Mouse (Mus musculus) cortical plate, adult 2 months (tissue): Measurements from ENCODE around the gene Loxl3. TPM values are rescaled to one million over a fixed set of nuclear protein-coding genes. Genes with fewer than 3 reads are reported as not detected.

Experiments
- H3K27ac ChIP-seq: fragments of 200-500 bp; 2 replicates; pipeline ENCODE4 v1.5.1; 2012; ENCODE audit warnings: low read length, control low read depth, inconsistent platforms; ENCODE audit not compliant: insufficient read depth
- H3K4me1 ChIP-seq: fragments of 200-500 bp; 2 replicates; pipeline ENCODE4 v1.6.1; 2011; ENCODE audit warnings: low read length; ENCODE audit not compliant: control insufficient read depth, insufficient read depth
- H3K4me3 ChIP-seq: fragments of 200-500 bp; 2 replicates; pipeline ENCODE4 v1.5.1; 2011; ENCODE audit warnings: mild to moderate bottlenecking, low read length, control low read depth; ENCODE audit not compliant: insufficient read depth
- CTCF ChIP-seq: fragments of 200-500 bp; IDR thresholded peaks from 2 replicates; pipeline ENCODE4 v1.5.1; 2011; ENCODE audit warnings: mild to moderate bottlenecking, control low read depth, low read length; ENCODE audit not compliant: insufficient read depth; ENCODE audit errors: extremely low read depth
- POLR2A ChIP-seq: fragments of 200-500 bp; IDR thresholded peaks from 2 replicates; pipeline ENCODE4 v1.6.1; 2011; ENCODE audit warnings: mild to moderate bottlenecking, low read length, control low read depth; ENCODE audit not compliant: insufficient read depth; ENCODE audit errors: extremely low read depth
- polyA plus RNA-seq: library from polyadenylated mRNA; depleted of rRNA; stranded (reverse); fragments of >200 nt; gene quantifications from 2 replicates; pipeline ENCODE4 v1.2.3, GENCODE M21; 2012

The Loxl3 gene
- polyA plus RNA-seq, 1 experiment = 4.9 TPM

GRCm38 (mm10) chr6:83078324-83078858 lies 44.4 kb downstream of the Loxl3 start:
- TF ChIP-seq POLR2A (peak; percentile 54), CTCF (0 out of 2 replicates have a peak, but pooled peaks have one; percentile 22)
- H3K4me3 ChIP-seq = peak overlapping the region; percentile 60
- H3K27ac ChIP-seq = peak overlapping the region; percentile 75
- 0 out of 2 replicates have a peak, but pooled peaks cover 3% of the 10 kb centered on the region for H3K4me1 ChIP-seq

- Histone ChIP-seq H3K27ac (no peak overlapping the region), H3K4me1 (0 out of 2 replicates have a peak, but pooled peaks cover 3% of the 10 kb centered on the region), H3K4me3 (no peak overlapping the region)
- TF ChIP-seq CTCF (no peak), POLR2A (no peak)
These were observed 46.2 kb downstream of the Loxl3 start for GRCm38 (mm10) chr6:83080210-83080609.

GRCm38 (mm10) chr6:83083497-83083896 lies 49.5 kb downstream of the Loxl3 start:
- TF ChIP-seq CTCF (no peak), POLR2A (no peak)
- H3K4me1 ChIP-seq = 0 out of 2 replicates have a peak, but pooled peaks cover 3% of the 10 kb centered on the region
- H3K4me3 ChIP-seq = no peak overlapping the region
- no peak overlapping the region for H3K27ac ChIP-seq

- Histone ChIP-seq H3K4me3 (no peak overlapping the region), H3K4me1 (no peaks in the 10 kb centered on the region), H3K27ac (no peak overlapping the region)
- no peak for TF ChIP-seq CTCF
- no peak for TF ChIP-seq POLR2A
These were observed 50.5 kb downstream of the Loxl3 start for GRCm38 (mm10) chr6:83084477-83084876.

GRCm38 (mm10) chr6:83086121-83087035 lies 52.4 kb downstream of the Loxl3 start, which contains the start of gene Lbx2:
TSS of gene Lbx2 (plus strand) at chr6:83086367.
- Histone ChIP-seq H3K4me3 (no peak within 1 kb of the TSS; the same call in 1 of the 2 replicates), H3K27ac (no peak within 1 kb of the TSS), H3K4me1 (no peaks in the 10 kb centered on the region)
- TF ChIP-seq POLR2A (no peak), CTCF (no peak)

- Histone ChIP-seq H3K27ac (no peak overlapping the region), H3K4me3 (no peak overlapping the region; the same call in 1 of the 2 replicates), H3K4me1 (no peaks in the 10 kb centered on the region)
- TF ChIP-seq POLR2A (no peak), CTCF (no peak)
These were observed 53.4 kb downstream of the Loxl3 start for GRCm38 (mm10) chr6:83087205-83087925.

- Histone ChIP-seq H3K4me3 (no peak overlapping the region), H3K4me1 (no peaks in the 10 kb centered on the region), H3K27ac (no peak overlapping the region)
- no peak for TF ChIP-seq POLR2A
- TF ChIP-seq CTCF = no peak
These were observed 53.9 kb downstream of the Loxl3 start for GRCm38 (mm10) chr6:83087926-83088260.

- no peaks in the 10 kb centered on the region for H3K4me1 ChIP-seq
These were observed 58.6 kb downstream of the Loxl3 start for GRCm38 (mm10) chr6:83092416-83093127.

GRCm38 (mm10) chr6:83095968-83096367 lies 62.0 kb downstream of the Loxl3 start:
- Histone ChIP-seq H3K27ac (no peak overlapping the region), H3K4me3 (no peak overlapping the region), H3K4me1 (no peaks in the 10 kb centered on the region)
- TF ChIP-seq CTCF = no peak
- no peak for TF ChIP-seq POLR2A

More at GRCm38 (mm10) chr6:83092416-83093127, 58.6 kb downstream of the Loxl3 start:
- TF ChIP-seq POLR2A (no peak), CTCF (no peak)
- H3K4me3 ChIP-seq = no peak overlapping the region
- no peak overlapping the region for H3K27ac ChIP-seq
